Mouse (Mus musculus) urinary bladder, postnatal 10 days (tissue): ENCODE results near the gene Tmprss2.
"Not testable (repeated sequence)": the region's sequence is repeated elsewhere in the genome, so short reads cannot be mapped to it uniquely, and the experiment has no call there.

Experiments
- DNase-seq: peaks from one replicate; pipeline ENCODE4 v3.0.0; 2022; ENCODE audit warnings: low spot score

Tmprss2 gene

DNA sequence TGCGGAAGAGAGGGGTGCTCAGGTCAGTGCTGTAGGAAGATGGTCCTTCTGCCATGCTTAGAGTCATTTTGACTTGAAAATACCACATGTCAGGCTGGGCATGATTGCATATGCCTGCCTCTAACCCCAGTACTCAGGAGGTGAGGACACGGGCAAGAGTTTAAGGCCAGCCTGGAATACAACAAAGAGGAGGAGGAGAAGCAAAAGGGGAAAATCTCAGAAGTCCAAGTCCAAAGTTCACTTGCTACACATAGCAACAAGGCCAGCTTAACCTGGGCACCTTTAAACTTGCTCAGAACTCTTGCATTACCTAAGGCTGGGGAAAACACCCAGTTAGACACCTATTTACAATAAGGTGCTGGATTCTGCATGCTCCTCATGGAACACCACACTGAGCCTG lies 19.5 kb downstream of the Tmprss2 start:
- no peak for DNase-seq

GRCm38 (mm10) chr16:97582876-97583275 lies 28.1 kb downstream of the Tmprss2 start:
- DNase-seq: not testable (repeated sequence)

DNA sequence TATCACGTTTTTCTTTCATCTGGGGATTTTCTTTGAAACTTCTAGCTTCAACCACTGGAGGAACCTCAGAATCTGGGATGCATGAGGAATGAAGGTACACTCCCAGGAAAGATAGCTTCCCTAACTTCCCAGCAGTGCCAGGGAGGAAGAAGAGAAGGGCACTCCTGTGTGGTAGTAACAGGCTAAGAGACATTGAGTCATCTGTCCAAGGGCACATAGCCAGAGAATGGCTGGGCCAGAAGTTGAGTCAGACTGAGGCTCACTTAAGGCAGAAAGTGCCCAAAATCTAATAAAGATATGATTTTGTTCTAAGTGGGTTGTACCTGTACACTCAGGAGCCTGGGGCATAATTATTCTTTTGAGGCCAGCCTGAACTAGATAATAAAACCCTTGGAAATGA lies 41.6 kb downstream of the Tmprss2 start:
- DNase-seq: no peak

- DNase-seq: no peak
These were observed 42.3 kb downstream of the Tmprss2 start for GRCm38 (mm10) chr16:97568662-97569061.

- no peak for DNase-seq
These were observed 66.7 kb downstream of the Tmprss2 start for GRCm38 (mm10) chr16:97544340-97544739.

DNA sequence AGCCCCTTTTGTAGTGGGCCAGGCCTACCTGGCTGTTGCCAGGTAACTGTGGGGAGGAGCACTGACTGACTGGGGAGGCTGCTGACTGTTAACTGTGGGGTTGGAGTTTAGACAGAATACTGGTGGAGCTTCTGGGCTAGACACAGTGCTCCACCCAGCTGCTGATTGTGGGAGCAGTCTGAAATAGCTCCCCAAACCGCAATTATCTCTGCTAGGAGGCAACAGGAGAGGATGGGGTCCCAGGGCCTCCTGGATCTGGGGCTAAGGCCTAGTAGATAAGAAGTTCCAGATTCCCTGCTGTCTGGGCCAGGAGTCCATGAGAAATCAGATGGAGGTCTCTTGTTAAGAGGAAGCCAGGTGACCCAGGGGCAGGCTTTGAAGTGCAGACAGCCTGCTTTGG lies 74.1 kb downstream of the Tmprss2 start:
- DNase-seq: no peak

DNA sequence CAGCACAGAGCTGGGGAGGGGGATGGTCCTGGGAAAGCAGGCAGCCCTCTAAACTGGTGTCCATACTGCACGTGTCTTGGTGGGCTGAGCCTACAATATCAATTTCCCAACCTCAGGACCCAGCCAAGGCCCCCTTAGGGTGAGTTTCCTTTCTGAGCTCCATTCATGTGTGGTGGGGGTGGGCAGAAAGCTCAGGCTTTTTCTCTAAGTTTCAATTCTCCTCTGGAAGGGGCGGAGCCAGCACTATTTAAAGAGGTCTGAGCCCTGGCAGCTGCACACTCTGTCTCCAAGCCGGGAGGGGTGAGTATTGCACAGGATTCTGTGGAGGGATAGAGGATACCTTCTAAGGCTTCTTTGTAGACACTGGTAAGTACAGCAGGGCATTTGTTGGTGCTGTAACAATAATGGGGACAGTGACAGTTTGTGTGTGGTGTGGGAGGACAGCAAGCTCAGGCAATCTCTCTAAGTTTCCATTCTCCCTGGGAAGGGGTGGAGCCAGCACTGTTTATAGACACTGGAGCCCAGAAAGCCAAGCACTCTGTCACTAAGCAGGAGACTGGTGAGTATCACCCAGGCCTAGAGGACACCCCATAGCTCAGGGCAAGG lies 75.1 kb downstream of the Tmprss2 start:
- no peak for DNase-seq

DNA sequence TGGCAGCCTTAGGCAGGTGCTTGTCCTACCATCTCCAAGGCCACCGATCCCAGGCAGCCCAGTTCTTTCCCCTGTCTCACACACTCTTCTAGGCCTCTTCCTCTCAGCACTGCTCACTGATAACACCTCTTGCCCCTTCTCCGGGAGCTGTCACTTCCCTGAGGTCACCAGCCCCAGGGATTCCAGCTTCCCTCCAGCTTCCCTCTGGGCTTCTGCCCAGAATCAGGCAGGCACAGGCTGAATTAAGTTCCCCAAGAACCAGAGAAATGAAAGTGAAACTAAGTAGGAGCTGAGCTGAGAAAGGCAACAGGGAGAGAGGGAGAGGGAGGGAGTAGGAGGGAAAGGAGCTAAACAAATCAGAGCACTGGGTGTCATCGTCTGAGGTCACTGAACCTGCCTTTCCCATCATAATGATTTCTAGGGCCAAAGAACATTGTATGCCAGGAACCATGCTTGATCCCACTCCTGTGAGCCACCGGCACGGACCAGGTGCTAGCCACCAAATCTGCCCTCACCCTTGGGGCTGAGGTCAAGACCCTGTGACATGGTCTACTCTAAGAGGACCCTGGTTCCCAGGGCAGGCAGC lies 76.0 kb downstream of the Tmprss2 start:
- no peak for DNase-seq

GRCm38 (mm10) chr16:97534448-97534847 lies 76.5 kb downstream of the Tmprss2 start:
- no peak for DNase-seq

- DNase-seq: no peak
These were observed 77.2 kb downstream of the Tmprss2 start for GRCm38 (mm10) chr16:97533751-97534150.

DNA sequence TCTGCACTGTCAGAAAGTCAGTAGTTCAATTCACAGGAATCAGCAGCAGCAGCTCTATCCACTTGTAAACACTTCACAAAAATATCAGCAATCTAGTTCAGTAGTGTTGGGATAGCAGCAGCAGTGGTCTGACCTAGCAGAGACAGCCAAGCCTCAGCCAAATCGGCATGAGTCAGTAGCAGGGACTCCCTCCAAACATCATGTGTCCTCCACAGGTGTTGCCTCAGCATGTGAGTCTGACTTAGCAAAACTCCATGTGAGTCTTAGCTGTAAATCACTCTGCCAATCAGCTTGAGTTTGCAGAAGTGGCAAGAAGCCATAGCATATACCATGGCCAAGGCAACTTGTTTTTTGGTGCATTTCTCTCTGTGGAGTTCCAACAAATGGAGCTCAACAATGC lies 77.9 kb downstream of the Tmprss2 start:
- DNase-seq: no peak

DNA sequence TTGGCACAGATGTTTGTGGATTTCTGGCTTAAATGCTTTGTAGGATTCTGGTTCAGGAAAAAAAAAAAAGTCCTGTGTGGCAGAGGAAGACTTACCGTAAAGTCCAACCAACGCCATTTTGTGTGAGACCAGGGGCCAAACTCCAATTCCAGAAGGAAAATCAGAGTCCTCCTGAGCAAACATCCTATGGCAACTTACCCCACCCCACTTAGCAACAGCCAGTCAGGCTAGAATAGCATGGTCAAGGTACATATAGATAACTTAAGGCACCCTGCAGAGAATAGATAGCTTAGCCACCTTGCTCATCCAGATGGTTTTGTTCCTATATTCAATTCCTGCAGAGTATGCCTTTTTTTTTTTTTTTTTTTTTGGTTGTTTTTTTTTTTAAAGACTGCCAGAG lies 81.8 kb downstream of the Tmprss2 start:
- DNase-seq: no peak

DNA sequence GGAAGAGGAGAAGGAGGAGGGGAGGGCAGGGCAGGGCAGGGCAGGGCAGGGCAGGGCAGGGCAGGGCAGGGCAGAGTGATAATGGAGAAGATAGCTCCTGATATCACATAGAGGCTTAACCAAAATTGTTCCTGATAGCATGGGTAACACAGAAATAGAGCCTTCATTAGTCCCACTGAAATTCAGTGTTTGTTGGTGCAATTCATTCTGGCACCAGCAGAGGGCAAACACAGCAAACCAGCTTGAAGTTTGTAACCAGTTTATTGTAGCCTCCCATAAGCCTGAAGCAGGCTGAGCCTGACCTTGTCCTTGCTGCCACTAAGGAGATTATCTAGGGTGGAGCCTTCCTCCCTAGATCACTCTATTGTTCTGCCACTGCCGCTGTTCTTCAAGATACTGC lies 88.0 kb downstream of the Tmprss2 start:
- no peak for DNase-seq

GRCm38 (mm10) chr16:97521983-97522382 lies 89.0 kb downstream of the Tmprss2 start:
- DNase-seq: no peak

- DNase-seq: no peak
These were observed 94.7 kb downstream of the Tmprss2 start for GRCm38 (mm10) chr16:97516341-97516740.
